Mouse (Mus musculus) telencephalon, adult 2 months (tissue): ENCODE data around the gene Slc35f4.

Experiments used
- DNase-seq: peaks from one replicate; pipeline ENCODE4 v3.0.0-alpha.2; 2011; ENCODE audit warnings: low read depth, low spot score

Slc35f4 gene

DNA sequence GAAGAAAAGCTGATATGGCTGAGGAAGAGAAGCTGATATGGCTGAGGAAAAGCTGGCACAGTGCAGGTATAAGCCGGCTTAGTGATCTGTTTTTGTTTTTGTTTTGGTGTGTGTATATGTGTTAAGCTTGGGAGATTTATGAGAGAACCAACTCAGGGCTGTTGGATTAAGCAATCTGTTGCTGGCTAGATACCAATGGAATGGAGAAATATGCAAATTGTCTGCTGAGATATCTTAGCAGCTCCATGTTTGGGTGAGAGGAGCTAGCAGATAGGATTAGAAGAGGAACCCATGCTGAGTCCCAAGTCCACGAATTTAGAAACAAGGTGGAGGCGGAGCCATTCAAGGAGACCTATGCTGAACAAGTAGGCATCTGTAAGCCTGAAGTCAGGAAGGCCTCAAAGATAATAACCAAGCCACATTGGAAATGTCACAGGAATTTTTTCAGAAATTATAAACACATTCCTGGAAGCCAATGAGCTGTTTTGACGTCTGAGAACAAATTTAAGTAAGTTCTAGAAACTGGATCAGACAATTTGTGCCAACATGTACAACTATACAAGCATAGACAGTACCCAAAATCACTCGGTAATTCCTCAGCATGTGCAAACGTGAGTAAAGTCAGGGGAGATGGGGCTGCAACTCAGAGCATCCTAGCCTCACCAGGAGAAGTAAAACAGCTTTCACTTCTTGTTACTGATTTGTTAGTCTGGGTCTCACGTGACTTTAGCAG, 177.5 kb downstream of the Slc35f4 start:
- peak; percentile 47 for DNase-seq

DNA sequence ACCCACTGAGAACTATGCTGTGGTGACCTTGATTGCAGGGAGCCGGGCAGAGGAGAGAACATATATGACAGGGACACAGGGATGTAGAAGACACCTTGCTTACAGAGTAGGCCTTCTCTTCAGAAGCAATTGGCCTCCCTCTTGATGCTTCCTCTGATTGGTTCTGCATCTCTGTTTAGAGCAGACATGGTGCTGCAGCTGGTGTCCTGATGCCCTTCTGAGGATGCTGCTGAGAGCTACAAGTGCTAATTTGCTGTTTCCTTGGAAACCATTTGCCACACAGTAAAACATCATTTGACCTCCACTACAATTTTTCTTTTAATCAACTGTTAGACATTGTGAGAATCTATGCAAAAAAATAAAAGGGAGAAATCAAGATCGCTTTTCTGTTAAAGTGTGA, 180.0 kb downstream of the Slc35f4 start:
- no peak for DNase-seq

DNA sequence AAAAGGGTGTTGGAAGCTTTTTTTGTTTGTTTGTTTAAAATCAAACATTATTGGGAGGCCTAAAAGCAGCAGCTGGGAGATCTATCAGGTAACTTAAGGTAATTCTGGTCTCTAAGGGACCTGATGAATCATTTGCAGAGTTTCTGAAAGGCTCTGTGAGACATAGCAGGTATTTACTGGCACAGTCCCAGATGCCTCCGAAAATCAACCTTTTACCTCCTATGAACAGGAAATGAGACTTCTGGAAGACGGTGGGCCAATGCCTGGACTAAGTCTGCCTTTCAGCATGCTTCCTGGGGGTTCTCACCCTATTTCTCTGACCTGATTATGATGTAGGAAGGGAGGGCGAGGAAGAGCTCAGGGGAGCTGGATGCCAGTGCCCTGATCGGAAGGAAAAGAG, 188.8 kb downstream of the Slc35f4 start:
- no peak for DNase-seq

DNA sequence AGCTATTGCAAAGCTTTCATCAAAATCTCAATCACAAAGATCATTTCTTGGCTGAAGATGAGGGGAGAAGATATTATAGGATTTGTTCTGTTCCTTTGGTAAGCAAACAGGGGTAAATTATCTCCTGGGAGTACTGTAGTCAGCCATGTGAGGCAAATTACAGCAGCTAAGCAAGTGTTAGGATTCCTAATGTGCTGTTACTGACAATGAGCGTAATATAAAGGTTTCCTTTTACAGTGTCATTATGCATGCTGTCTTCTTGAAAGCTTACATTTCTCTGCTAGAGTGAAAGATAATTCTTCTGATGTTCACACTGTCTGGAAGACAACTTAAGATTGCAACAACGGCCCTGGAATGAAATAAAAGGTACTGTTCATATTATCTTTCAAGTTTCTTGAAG, 192.0 kb downstream of the Slc35f4 start:
- no peak for DNase-seq

DNA sequence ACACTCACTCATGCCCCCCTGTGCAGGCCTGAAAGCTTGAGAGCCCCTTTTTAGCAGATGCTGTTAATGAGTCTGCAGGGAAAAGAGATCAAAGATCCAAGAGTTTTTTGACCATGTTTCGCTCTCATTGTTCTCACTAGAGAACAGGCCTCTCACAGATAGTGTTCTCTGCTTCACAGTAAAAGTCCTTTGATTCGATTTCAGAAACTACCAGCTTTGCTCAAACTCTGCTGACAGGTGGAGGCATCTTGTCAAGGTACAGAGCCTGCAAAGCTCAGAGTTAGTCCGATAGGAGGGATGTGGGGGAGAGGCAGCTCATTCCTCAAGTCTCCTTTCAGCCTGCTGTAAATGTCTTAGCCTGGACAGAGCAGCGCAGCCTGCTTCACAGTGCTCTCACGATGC, 209.4 kb downstream of the Slc35f4 start:
- no peak for DNase-seq

DNA sequence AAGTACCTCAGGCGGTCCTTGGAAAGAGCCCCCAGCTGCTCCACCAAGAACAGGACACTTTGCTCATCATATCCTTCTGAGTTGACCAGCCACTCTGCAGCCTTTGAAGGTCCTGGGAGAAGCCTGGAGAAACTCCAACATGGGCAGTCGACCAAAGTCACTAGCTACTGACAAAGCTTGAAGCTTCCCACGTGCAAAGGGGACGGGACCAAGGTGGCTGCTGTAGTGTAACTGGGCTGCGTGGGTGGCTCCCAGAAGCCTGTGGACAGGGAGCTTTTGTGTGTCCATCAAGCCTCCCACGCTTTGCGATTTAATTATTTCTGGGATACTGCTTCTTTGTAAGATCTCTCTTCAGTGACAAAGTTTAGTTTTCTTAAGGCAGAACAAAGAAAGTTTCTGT, 211.9 kb downstream of the Slc35f4 start:
- no peak for DNase-seq

DNA sequence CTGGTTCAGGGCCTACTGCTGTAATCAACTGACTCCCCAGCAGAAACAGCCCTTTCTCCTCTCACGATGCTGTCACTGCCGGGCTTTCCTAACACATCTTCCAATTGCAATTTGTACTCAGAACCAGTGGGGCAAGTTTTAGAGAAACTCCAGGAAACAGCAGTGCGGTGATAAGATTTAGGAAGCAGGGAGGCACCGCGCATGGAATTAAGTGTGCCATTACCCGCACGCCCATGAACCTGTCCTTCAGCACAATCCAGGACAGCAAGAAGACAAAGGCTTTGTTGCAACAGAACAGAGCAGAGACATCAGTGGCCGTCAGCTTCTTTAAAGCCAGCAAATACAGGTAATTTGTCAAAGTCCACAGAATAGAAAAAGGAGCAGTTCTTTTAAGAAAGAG, 212.5 kb downstream of the Slc35f4 start:
- DNase-seq: no peak

DNA sequence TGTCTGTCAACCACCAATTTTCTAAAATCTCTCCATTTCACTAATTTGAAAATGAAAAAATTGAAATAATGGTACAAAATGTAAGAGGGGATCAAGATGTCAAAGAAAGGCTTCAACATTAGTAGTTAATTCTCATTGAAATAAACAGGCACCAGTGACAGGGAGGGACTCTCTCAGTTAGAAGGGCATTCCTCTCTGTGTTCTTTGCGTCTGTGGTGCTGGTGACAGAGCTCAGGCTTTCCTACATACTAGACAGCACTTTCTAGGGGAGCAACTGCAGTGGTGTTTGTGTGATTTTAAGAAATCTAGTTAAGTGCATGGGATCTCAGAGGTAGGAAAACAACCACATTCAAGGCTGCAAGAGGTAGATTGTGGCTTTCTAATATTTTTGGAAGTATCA, 214.3 kb downstream of the Slc35f4 start:
- DNase-seq: no peak

DNA sequence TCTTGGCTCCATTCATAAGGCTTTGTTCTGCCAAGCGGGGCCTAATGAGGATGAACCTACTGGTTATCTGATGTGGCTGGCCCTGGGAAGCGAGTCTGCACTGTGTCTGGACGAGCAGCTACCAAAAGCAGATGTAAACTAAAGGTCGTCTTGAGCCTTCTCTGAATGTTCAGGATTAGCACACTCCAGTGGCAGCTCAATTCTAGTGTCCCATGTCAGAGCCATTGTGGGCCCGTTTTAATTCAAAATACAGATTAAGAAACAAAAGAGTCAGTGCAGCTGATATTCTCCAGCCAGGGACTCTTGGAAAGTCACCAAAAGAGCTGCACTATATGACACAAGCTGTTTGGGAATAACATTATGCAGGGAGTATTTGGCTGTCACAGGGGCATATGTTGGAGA, 214.8 kb downstream of the Slc35f4 start:
- no peak for DNase-seq

DNA sequence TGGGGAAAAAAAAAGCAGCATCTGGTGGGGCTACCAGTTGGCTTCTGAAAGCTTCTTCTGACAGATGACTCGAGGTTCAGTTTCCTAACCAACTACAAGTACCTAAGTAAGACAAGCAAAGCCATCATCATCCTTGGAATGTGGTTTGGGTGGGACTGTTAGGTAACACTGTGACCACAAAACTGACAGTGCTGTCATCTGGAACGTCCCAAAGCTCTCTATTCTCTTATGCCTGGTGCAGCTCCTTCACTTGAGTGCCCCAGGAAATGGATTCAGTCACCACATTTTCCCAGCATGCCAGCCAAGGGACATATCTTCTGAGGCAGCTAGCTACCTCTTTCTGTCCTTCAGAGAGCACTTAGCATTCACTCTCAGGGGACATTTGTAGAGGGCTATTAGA, 216.2 kb downstream of the Slc35f4 start:
- no peak for DNase-seq

DNA sequence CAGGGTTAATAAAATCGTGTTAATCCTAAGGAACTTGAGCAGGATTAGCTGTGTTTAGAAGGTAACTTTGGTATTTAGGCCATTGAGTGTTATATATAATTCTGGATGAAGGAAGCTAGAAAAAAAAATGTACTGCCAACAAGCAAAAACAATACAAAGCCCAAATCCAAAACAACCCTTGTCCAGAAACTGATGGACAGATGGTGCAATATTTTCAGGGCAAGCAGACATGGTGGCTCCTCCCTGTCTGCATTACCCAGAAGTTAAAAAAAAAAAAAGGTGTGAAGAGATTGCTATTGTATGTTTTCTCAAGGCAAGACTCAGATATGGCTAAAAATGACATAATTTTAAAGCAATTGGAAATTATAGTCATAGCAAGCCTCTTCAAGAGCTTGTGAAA, 217.3 kb downstream of the Slc35f4 start:
- no peak for DNase-seq

DNA sequence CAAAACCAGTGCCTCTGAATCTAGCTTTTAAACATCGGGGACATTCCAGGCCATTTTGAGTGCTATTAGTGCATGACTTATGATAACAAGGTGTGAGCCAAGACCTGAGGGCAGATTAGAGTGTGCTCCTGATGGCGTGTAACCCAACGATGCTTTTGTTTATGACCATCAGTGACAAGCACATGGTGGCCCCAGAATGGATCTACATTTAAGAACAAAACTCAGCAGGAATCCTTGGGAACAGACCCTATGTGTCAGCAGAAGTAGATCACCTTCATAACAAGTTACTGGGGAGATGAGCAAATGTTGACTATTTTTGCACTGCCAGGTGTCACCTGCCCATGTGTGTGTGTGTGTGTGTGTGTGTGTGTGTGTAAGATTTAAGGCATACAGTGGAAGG, 218.0 kb downstream of the Slc35f4 start:
- no peak for DNase-seq

DNA sequence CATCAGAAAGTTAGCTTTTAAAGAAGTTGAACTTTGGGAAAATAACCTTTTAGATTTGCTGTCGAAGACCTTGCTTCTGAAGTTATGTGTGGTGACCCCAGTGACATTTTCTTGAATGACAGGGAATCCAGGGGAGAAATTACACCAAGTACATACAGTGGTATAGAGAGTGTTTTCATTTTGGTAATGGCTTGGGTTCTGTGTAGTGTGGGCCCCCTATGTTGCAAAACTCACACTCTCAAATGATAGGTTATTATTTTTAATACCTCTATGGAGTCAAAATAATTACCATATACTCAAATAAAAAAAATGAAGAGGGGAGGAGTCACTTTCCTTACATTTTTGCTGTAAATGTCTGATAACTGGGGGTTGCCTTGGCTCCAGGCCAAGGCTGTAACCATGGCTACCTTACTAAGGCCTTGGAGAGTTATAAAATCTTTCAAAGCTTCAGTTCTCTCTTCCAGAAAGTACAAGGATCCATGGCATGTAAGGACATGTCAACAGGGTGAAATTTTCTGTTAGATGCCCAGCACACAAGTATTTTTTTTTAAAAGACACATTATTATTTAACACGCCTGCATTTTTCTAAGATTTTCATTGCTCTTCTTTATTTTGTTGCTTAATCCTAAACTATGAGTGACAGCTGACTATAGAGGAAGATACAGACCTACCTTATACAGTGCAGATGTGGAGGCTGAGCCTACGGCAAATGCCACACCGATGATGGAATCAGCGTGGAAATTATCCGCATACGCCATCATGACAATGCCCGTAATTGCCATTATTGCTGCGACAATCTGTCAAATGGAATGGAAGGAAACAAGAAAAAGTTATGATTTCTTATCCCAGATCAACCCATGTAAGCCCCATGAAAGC, 220.1 kb downstream of the Slc35f4 start:
- no peak for DNase-seq

DNA sequence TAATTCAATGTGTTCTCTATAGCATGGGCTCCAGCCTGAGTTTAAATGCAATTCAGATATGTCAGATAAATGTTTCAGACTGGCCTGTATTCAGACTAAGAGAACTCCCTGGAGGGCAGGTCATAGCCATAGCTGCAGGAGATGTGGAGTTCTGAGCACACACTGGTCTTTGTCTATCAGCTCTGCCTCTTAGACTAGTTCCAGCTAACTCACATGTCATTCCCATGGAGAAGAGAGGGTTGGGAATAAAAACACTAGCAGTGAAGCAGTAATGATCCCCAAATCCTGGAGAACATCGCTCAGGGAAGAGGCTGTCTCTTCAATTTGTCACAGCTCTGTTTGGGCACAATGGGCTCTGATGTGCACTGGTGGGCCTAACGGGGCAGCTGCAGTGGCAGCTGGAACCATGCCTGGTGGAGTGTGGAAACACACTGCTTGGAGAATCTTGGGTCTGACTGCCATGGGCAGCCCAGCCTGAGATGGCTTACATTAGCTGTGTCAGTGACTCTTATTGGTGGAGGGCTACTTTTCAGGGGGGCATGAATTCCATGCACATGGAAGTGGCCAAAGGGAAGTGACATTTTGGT, 223.5 kb downstream of the Slc35f4 start:
- DNase-seq: no peak

DNA sequence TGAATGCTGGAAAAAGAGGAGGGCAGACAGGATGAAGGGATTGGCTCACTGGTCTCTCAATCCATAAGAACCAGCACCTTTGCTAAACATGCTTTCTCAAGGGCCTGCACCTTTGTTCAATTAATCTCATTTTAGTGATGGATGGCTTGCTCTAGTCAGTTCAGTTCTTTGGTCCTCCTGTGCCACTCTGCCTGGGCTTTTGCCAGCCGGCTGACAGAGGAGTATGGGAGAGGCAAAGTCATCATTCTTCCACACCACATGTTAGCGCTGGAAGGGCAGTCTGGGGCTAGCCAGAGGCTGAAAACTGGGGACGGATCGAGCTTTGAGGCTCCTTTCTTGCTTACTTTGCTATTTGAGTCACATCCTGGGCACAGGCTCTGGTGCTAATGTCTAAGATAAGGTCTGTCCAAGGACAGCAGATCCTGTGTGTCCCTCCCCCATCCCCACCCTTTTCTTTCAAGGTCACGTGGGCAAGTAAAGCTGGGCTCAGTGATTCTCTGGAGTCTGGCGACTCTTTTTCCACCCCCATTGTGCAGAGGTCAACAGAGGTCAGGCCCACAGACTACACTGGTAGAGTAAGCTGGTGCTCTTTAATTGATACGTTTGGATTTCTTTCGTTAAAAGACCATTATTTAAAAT, 224.7 kb downstream of the Slc35f4 start:
- DNase-seq: no peak

DNA sequence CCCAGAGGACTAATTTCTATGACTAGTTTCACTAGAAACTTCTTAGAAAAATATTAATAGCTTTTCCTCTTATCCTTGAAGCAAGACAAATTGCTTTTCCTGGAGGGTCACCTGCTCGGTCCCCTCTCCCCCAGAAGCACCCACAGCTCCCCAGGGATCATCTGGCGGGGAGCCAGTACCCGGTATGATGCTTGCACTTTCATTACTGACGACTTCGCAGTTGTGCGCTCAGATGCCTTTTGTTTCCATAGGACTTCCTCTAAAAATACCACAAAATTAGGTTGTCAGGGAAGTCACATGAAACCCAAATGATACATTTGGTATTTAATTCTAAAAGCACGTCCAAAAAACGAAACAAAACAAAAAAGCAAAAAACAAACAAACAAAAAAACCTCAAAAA, 225.5 kb downstream of the Slc35f4 start:
- DNase-seq: no peak

DNA sequence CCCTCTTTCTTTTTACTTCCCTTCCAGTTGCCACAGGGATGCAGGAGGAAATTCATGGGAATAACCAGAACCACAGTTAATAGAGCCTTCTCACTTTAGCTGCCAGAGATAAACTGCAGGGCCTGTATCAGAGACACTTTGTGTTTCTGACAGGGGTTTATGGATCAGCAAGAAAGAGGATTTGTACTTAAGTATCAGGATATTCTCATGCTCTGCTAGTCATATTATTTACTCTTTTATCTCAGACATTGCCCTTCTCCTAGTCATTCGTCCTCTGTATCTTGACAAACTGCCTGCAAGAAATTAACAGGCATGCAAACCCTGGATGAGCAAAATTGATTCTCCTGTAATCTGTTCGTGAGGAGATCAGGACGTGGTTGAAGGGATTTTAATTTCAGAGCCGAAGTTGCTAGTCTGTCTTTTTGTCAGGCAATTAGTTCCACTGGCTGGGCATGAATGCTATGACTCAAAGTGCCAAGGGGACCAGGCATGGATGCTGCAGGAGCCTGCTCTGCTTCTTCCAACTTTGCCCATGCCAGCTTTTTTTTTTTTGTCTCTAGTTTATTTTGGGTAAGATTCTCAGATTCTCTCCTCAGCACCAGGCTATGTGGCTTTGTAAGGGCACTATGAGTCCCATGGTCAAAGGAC, 231.9 kb downstream of the Slc35f4 start:
- no peak for DNase-seq

DNA sequence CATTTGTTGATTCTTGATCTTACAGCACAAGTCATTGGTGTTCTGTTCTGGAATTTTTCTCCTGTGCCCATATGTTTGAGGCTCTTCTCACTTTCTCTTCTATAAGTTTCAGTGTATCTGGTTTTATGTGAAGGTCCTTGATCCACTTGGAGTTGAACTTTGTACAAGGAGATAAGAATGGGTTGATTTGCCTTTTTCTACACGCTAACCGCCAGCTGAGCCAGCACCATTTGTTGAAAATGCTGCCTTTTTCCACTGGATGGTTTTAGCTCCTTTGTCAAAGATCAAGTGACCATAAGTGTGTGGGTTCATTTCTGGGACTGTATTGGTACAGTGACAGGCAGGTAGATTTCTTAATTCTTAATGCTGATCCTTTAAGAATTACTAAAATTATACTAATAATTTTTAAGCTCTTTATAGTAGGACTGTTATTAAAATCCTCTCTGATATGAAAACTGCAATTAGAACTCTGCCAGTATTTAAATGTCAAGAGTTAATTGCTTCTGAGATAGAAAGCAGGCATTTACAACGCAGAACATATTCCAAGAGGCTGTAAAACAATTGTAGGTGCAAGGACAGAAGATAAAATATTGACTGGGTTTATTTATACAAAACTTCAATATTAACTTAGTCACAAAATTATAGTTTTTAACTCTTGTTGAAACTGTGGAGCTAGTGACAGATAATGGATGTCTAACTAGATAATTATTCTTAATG, 235.7 kb downstream of the Slc35f4 start:
- no peak for DNase-seq

DNA sequence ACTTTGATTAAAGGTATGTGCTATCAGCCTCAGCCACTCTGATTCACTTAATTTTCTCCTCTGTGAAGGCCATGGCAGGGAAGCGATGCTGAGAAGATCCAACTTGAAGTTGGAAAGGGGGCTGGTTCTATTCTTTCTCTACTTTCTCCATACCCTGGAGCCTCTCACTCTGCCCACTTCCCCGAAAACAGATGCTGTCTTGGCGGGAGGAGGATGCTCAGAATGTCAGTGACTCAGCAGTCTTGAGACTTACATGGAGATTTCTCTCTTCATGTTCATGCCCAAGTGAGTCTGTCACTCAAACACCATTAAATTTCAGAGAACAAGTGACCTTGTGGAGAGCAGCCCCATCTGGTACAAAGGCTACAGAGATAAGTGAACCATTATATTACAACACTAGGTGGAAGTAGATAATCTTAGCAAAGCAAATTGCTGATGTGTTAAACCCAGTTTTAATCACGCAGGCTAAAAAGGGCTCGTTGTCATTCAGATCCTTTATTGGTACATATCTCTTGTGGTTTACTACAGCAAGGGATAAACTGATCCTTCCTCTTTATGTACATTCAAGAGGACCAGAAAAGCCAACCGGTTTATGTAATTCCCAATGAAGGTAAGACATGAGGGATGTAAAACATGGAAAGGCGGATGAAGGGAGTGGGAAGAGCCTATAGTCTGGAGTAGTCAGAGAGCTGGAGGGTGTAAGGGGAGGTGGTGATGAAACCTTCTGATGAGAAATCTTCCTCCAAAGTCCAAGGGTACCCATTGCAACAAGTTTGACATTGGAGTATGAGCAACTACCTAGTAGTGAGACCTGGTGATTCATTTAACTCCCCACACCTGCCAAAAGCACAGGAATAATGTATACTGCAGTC, 241.8 kb downstream of the Slc35f4 start:
- DNase-seq: peak; percentile 55

DNA sequence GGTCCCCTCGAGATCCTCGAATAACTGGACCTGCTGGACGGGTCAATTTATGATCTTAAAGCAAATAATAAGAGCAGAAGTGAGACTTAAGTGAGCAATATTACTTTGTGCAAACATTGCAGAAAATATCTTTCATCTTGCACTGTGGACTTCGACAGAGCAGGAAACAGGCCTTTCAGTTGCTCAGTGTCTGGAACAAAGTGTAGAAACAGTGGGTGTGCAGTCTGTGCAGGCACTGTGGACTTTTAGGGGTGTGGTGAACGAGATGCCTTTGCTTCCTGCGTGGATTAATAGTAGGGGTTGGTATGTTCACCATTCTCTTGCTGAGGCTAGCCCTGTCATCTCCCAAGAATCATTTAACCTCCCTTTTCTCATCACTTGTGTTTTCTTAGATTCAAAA, 247.0 kb downstream of the Slc35f4 start:
- DNase-seq: no peak
